Mouse (Mus musculus) limb, embryonic 14.5 days (tissue): ENCODE data around the gene Hist1h3g. TPM values are rescaled to one million over a fixed set of nuclear protein-coding genes. Genes with fewer than 3 reads are reported as not detected.
"Not testable (repeated sequence)": the region's sequence is repeated elsewhere in the genome, so short reads cannot be mapped to it uniquely, and the experiment has no call there.

ENCODE experiments used
- ATAC-seq: fragments of 200-750 bp; cut with Nextera tagmentation; 2 replicates; pipeline ENCODE4 v1.8.0; 2017; ENCODE audit warnings: low read depth, moderate number of reproducible peaks, moderate TSS enrichment; ENCODE audit not compliant: low FRiP score
- DNase-seq: peaks from one replicate; pipeline ENCODE4 v3.0.0-alpha.2; 2015; ENCODE audit warnings: low spot score
- H3K27ac ChIP-seq: fragments of 300-500 bp; sonication (generic); replicated peaks from 2 replicates; pipeline ENCODE4 v1.5.1; 2014; ENCODE audit warnings: low read depth, mild to moderate bottlenecking, low read length, moderate library complexity, mixed read lengths
- H3K27me3 ChIP-seq: fragments of 300-500 bp; sonication (generic); 2 replicates; pipeline ENCODE4 v1.6.1; 2014; ENCODE audit warnings: low read length, mixed read lengths; ENCODE audit not compliant: control insufficient read depth, insufficient read depth
- H3K36me3 ChIP-seq: fragments of 300-500 bp; sonication (generic); 2 replicates; pipeline ENCODE4 v1.6.1; 2014; ENCODE audit warnings: mild to moderate bottlenecking, low read length, moderate library complexity, mixed read lengths; ENCODE audit not compliant: control insufficient read depth, insufficient read depth
- H3K4me1 ChIP-seq: fragments of 300-500 bp; sonication (generic); 2 replicates; pipeline ENCODE4 v1.6.1; 2014; ENCODE audit warnings: antibody characterized with exemption, low read length, mixed read lengths; ENCODE audit not compliant: control insufficient read depth, insufficient read depth
- H3K4me2 ChIP-seq: fragments of 300-500 bp; sonication (generic); replicated peaks from 2 replicates; pipeline ENCODE4 v1.6.1; 2014; ENCODE audit warnings: low read depth, mild to moderate bottlenecking, low read length, moderate library complexity; ENCODE audit not compliant: severe bottlenecking
- H3K4me3 ChIP-seq: fragments of 300-500 bp; sonication (generic); replicated peaks from 2 replicates; pipeline ENCODE4 v1.5.1; 2014; ENCODE audit warnings: low read length
- H3K9ac ChIP-seq: fragments of 300-500 bp; sonication (generic); 2 replicates; pipeline ENCODE4 v1.6.1; 2014; ENCODE audit warnings: mild to moderate bottlenecking, low read depth, low read length, moderate library complexity; ENCODE audit not compliant: severe bottlenecking
- H3K9me3 ChIP-seq: fragments of 300-500 bp; sonication (generic); 2 replicates; pipeline ENCODE4 v1.6.1; 2016; ENCODE audit warnings: low read length; ENCODE audit not compliant: control insufficient read depth
- POLR2A ChIP-seq: fragments of 200-500 bp; IDR thresholded peaks from 2 replicates; pipeline ENCODE4 v1.8.0; 2012; ENCODE audit warnings: inconsistent platforms, mild to moderate bottlenecking, moderate library complexity, borderline replicate concordance; ENCODE audit not compliant: insufficient read depth, insufficient read length; ENCODE audit errors: extremely low read depth
- WGBS: fragments of 180-500 bp; shearing (Covaris S2); extraction: QIAGEN DNeasy Blood & Tissue Kit; methylation state at CpG from one replicate; pipeline ENCODE4 v1.1.7; 2014; 5-methylcytosine and 5-hydroxymethylcytosine counted together
- polyA plus RNA-seq, 2 experiments: library from polyadenylated mRNA; depleted of rRNA in 1 of 2; stranded (reverse) in 1 of 2; unstranded in 1 of 2; fragments of >200 nt; fragmentation: Nextera tagmentation in 1 of 2; extraction: Ambion mirVana in 1 of 2; gene quantifications; 2 replicates each; pipeline versions ENCODE4 v1.2.1 to v1.2.3; 2012 to 2014

The Hist1h3g gene
- polyA plus RNA-seq, 2 experiments = 4.1 to 32.6 TPM

DNA sequence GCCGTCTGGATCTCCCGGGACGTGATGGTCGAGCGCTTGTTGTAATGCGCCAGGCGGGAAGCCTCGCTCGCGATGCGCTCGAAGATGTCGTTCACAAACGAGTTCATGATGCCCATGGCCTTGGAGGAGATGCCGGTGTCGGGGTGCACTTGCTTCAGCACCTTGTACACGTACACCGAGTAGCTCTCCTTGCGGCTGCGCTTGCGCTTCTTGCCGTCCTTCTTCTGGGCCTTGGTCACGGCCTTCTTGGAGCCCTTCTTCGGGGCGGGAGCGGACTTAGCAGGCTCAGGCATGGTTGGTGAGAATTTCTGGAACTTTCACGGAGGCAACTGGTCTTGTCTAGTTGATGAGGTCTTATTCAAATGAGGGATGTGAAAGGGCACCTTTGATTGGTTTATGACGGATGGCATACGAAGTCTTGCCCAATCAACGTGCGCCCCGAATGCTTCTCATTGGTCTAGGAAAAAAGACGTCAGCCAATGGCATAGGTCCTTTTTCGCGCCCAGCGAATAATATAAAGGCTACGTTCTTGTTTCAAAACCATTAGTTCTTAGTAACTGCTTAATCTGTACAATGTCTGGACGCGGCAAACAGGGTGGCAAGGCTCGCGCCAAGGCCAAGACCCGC is 38.8 kb downstream of the Hist1h3g start, which contains the start of the genes Hist1h2bf and Hist1h2ad:
TSS of gene Hist1h2bf (minus strand) at position 299 of the 627 bp plus-strand sequence.
TSS of gene Hist1h2ad (plus strand) at position 484 of the 627 bp plus-strand sequence.
- peak within 1 kb of the TSS; percentile 63 for H3K4me2 ChIP-seq
- peak; percentile 31; the same call in 1 of the 2 replicates for TF ChIP-seq POLR2A
- WGBS = 0% methylated on average over 29 of the region's 42 CpGs
- H3K36me3 ChIP-seq, H3K9me3 ChIP-seq, H3K27me3 ChIP-seq: not testable (repeated sequence)
- H3K4me1 ChIP-seq = peaks cover 21% of the 10 kb centered on the region
- H3K4me3 ChIP-seq = peak within 1 kb of the TSS; percentile 40
- ATAC-seq = peak; percentile 87
- peak within 1 kb of the TSS; percentile 58 for H3K9ac ChIP-seq
- DNase-seq = peak; percentile 100
- H3K27ac ChIP-seq = peak within 1 kb of the TSS; percentile 93

DNA sequence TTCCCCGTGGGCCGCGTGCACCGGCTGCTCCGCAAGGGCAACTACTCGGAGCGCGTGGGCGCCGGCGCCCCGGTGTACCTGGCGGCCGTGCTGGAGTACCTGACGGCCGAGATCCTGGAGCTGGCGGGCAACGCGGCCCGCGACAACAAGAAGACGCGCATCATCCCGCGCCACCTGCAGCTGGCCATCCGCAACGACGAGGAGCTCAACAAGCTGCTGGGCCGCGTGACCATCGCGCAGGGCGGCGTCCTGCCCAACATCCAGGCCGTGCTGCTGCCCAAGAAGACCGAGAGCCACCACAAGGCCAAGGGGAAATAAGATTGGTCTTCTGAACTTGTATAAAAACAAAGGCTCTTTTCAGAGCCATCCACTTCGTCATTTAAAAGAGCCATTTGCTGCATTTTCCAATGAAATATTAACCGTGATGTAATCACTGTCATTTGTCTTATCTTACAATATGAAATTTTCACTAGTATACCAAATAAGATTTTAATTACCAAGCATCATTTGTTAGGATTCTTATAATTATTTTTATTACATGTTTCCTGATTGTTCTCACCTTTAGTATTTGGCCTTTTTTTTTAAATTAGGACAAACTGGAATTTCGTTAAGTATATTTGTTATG is 39.4 kb downstream of the Hist1h3g start:
- DNase-seq = not testable (repeated sequence)
- peaks cover 21% of the 10 kb centered on the region for H3K4me1 ChIP-seq

DNA sequence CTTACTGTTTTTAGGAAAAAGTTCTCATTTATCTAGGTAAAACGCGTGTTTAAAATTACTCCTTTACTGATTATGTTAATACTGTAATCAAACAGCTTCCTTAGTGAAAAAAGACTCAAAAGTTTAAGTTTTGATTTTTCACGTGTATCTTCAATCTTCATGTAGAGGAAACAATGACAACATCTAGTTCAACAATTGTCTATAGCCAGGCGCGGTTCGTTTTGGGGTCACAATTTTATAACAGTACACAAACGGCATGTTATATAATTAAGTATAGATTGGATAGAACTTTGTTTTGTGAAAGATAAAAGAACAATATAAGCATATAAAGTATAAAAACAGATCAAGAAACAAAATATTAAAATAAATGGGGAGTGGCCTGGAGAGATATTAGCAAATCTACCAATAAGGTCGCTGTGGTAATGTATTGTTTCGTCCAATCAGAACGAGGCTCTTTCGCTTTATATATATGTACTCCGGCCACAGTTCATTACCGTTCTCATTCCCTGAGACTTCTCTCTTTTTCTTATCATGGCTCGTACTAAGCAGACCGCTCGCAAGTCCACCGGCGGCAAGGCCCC is 40.1 kb downstream of the Hist1h3g start, which contains the start of gene Hist1h3d:
TSS of gene Hist1h3d (plus strand) at position 493 of the 581 bp plus-strand sequence.
- peak within 1 kb of the TSS; percentile 63 for H3K4me2 ChIP-seq
- H3K9me3 ChIP-seq = no peaks in the 10 kb centered on the region
- DNase-seq (peak; percentile 98), ATAC-seq (peak; percentile 72)
- no peaks in the 10 kb centered on the region for H3K36me3 ChIP-seq
- H3K4me3 ChIP-seq = peak within 1 kb of the TSS; percentile 40
- peaks cover 19% of the 10 kb centered on the region for H3K4me1 ChIP-seq
- under 1% methylated on average over 18 of the region's 18 CpGs for WGBS
- no peak for TF ChIP-seq POLR2A
- H3K9ac ChIP-seq = peak within 1 kb of the TSS; percentile 74
- H3K27me3 ChIP-seq = no peaks in the 10 kb centered on the region
- peak within 1 kb of the TSS; percentile 87 for H3K27ac ChIP-seq

More for the DNA sequence above, 39.4 kb downstream of the Hist1h3g start:
- not testable (repeated sequence) for H3K27me3 ChIP-seq, H3K36me3 ChIP-seq, ATAC-seq, H3K9me3 ChIP-seq
- Histone ChIP-seq H3K9ac (peak overlapping the region; percentile 58), H3K4me3 (peak overlapping the region; percentile 40), H3K4me2 (peak overlapping the region; percentile 63), H3K27ac (peak overlapping the region; percentile 93)
- WGBS = under 1% methylated on average over 5 of the region's 39 CpGs
- TF ChIP-seq POLR2A = 0 out of 2 replicates have a peak, but pooled peaks have one; percentile 55

DNA sequence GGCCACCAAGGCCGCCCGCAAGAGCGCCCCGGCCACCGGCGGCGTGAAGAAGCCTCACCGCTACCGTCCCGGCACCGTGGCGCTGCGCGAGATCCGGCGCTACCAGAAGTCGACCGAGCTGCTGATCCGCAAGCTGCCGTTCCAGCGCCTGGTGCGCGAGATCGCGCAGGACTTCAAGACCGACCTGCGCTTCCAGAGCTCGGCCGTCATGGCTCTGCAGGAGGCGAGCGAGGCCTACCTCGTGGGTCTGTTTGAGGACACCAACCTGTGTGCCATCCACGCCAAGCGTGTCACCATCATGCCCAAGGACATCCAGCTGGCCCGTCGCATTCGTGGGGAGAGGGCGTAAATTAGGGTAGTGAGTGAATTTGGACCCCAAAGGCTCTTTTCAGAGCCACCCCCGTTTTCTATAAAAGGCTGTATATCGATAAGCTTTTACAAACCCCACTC is 40.7 kb downstream of the Hist1h3g start:
- H3K4me3 ChIP-seq = peak overlapping the region; percentile 40
- not testable (repeated sequence) for ATAC-seq, H3K27me3 ChIP-seq, DNase-seq, H3K9me3 ChIP-seq, H3K36me3 ChIP-seq
- WGBS = 1% methylated on average over 8 of the region's 40 CpGs
- peaks cover 21% of the 10 kb centered on the region for H3K4me1 ChIP-seq
- H3K4me2 ChIP-seq = peak overlapping the region; percentile 63
- H3K27ac ChIP-seq = peak overlapping the region; percentile 87
- H3K9ac ChIP-seq = peak overlapping the region; percentile 74

DNA sequence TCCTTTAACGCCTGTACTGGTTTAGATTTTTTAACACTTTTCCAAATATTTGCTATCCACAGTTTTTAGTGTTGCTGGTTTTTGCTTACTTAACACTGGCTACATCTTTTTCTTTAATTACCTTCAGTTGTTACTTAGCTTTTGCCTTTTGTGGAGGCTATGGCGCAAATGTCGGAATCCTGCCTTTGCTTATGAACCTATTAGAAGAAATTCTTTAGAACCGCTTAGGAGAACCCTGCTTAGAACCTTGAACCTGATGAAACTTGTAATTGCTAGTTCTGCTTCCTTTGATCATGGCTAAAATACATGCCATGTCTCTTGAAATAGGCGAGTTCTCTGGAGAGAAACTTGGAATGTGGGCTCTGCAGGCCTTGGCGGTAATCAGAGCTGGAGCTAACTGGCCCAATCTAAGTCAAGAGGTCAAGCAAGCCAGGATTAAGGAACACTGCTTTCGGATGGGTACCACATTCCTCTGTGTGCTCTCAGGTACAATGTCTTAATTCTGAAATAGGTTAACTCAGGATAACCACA is 41.2 kb downstream of the Hist1h3g start:
- H3K27me3 ChIP-seq = no peaks in the 10 kb centered on the region
- peak overlapping the region; percentile 74 for H3K9ac ChIP-seq
- no peak for DNase-seq
- H3K4me2 ChIP-seq = peak overlapping the region; percentile 63
- peak; percentile 60; the same call in 1 of the 2 replicates for TF ChIP-seq POLR2A
- ATAC-seq = no peak
- no peaks in the 10 kb centered on the region for H3K9me3 ChIP-seq
- 3% methylated on average over 7 of the region's 7 CpGs for WGBS
- peak overlapping the region; percentile 87 for H3K27ac ChIP-seq
- peak overlapping the region; percentile 40 for H3K4me3 ChIP-seq
- H3K4me1 ChIP-seq = peaks cover 23% of the 10 kb centered on the region
- H3K36me3 ChIP-seq = no peaks in the 10 kb centered on the region
